Mouse (Mus musculus) left cerebral cortex, postnatal 10 days (tissue): ENCODE results near the gene Gm20219. TPM values are rescaled to one million over a fixed set of nuclear protein-coding genes. Genes with fewer than 3 reads are reported as not detected.
"Not testable (repeated sequence)": the region's sequence is repeated elsewhere in the genome, so short reads cannot be mapped to it uniquely, and the experiment has no call there.

ENCODE experiments used
- DNase-seq, 2 experiments: peaks; one replicate each; pipeline ENCODE4 v3.0.0; 2021 to 2022; ENCODE audit warnings: low spot score in 2 of 2, mixed read lengths in 1 of 2; ENCODE audit errors: extremely low spot score in 1 of 2
- intact Hi-C: fragments of 180-260 bp; cut with DNase I; formaldehyde crosslinking; loops from one replicate; pipeline ENCODE4 v1.15.1; 2025
- total RNA-seq, 2 experiments: library from RNA; stranded (reverse); gene quantifications; 2 replicates each; pipeline ENCODE4 v1.2.3; 2021

Gene Gm20219
- total RNA-seq, 2 experiments from 2014 or later: 0.54 to 1.3 TPM

DNA sequence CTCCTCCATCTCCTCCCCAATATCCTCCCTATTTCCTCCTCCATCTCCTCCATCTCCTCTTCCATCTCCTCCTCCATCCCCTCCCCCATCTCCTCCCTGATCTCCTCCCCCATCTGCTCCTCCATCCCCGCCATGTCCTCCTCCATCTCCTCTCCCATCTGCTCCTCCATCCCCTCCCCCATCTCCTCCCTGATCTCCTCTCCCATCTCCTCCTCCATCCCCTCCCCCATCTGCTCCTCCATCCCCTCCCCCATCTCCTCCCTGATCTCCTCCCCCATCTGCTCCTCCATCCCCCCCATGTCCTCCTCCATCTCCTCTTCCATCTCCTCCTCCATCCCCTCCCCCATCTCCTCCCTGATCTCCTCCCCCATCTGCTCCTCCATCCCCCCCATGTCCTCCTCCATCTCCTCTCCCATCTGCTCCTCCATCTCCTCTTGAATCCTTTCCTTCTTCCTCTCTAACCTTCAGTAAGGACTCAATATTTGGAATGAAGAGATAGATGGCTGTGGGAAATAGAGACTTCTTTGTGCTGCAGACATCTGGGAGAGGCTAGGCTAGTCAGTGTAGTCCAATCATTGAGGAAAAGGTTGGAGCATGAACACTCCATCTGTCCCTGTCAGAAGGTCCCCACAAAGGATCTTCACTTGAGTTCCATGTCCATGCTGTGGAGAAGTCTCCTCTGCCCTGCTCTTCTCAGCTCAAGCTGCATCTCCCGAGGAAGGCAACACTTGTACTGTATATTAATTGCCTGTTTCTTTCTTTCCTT lies 52.4 kb downstream of the Gm20219 start:
- DNase-seq, intact Hi-C loops: not testable (repeated sequence)

Other genes starting within 250 kb of the Gm20219 start
- 10 to 100 TPM; 82.9 to 83.5 TPM for gene Kdm4b, start 228.3 kb downstream of the Gm20219 start, total RNA-seq
- gene Ptprs, start 77.9 kb downstream of the Gm20219 start, total RNA-seq: 100 to 1,000 TPM; 667 to 674 TPM
- gene Znrf4, start 42.0 kb downstream of the Gm20219 start, total RNA-seq: not detected
- gene Safb2, start 30.2 kb upstream of the Gm20219 start, total RNA-seq: 10 to 100 TPM; 86.3 to 97.5 TPM
- 100 to 1,000 TPM; 126 to 141 TPM for gene Safb, start 30.4 kb upstream of the Gm20219 start, total RNA-seq
- gene 2410015M20Rik, start 55.4 kb upstream of the Gm20219 start, total RNA-seq: 100 to 1,000 TPM; 169 to 171 TPM
- 100 to 1,000 TPM; 430 to 448 TPM for gene Rpl36, start 59.0 kb upstream of the Gm20219 start, total RNA-seq
- gene Lonp1, start 72.5 kb upstream of the Gm20219 start, total RNA-seq: 10 to 100 TPM; 64.9 TPM
- gene Catsperd, start 73.8 kb upstream of the Gm20219 start, total RNA-seq: under 1 TPM; 0.41 to 0.73 TPM
- gene Ranbp3, start 118.9 kb upstream of the Gm20219 start, total RNA-seq: 10 to 100 TPM; 88.4 to 97.2 TPM
- gene Ndufa11, start 163.4 kb upstream of the Gm20219 start, total RNA-seq: 100 to 1,000 TPM; 205 to 222 TPM
- gene Vmac, start 163.6 kb upstream of the Gm20219 start, total RNA-seq: 1 to 10 TPM; 8.8 TPM
- 1 to 10 TPM; 1.8 to 2.4 TPM for gene Nrtn, start 203.1 kb upstream of the Gm20219 start, total RNA-seq
- gene Dus3l, start 210.4 kb upstream of the Gm20219 start, total RNA-seq: 10 to 100 TPM; 75.4 to 76.4 TPM
- gene Prr22, start 215.9 kb upstream of the Gm20219 start, total RNA-seq: 1 to 10 TPM in 1 of 2 experiments, under 1 TPM in 1; 0.49 to 1.4 TPM